Mouse (Mus musculus) gastrocnemius, postnatal 14 days (tissue): ENCODE measurements around the gene Cmpk2. TPM values are rescaled to one million over a fixed set of nuclear protein-coding genes. Genes with fewer than 3 reads are reported as not detected.
"Not testable (repeated sequence)": the region's sequence is repeated elsewhere in the genome, so short reads cannot be mapped to it uniquely, and the experiment has no call there.

Experiments used
- DNase-seq: peaks from one replicate; pipeline ENCODE4 v3.0.0; 2021; ENCODE audit warnings: mixed read lengths
- intact Hi-C: fragments of 180-260 bp; cut with DNase I; formaldehyde crosslinking; loops from one replicate; pipeline ENCODE4 v1.15.1; 2025; ENCODE audit warnings: low total_unique reads
- total RNA-seq, 2 experiments: library from RNA; stranded (reverse); gene quantifications; 2 replicates each; pipeline ENCODE4 v1.2.3; 2021

The Cmpk2 gene
- total RNA-seq, 2 experiments from 2014 or later = 2.9 to 3.0 TPM

DNA sequence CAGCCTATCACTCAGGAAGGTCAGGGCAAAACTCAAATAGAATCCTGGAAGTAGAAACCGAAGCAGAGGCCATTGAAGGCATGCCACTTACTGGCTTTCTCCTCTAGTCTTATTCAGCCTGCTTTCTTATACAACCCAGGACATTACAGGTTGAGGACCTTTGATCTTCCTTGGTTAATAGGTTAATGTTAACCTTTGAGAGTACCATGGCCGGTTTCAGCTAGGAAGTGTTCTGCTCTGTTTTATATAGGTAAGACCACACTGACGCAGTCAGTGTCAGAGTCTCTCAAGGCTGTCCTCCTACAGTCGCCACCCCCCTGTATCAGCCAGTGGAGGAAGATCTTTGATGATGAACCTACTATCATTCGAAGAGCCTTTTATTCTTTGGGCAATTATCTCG, 4.7 kb downstream of the Cmpk2 start:
- DNase-seq = no peak
- intact Hi-C loops = no loop called here

DNA sequence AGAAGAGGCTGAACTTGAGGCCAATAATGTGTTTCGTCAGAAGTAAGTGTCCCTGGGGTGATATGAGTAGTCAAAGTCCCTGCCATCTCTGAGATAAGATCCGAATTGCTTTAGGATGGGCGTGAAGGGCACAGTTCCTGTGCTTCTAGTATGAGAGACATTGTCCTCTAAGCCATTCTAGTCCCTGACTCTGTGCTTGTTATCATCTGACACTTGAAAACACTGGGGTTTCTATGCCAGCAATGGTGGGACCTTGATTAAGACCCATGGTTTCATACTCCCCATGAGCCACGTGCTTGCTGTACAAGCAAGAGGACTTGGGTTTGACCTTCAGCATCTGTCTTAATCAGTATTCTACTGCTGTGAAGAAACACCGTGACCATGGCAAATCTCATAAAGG, 8.2 kb downstream of the Cmpk2 start:
- intact Hi-C loops = no loop called here
- no peak for DNase-seq

GRCm38 (mm10) chr12:26478196-26479004, 9.4 kb downstream of the Cmpk2 start:
- DNase-seq = peak; percentile 54
- intact Hi-C loops = no loop called here

GRCm38 (mm10) chr12:26485738-26486580, 17.0 kb downstream of the Cmpk2 start:
- DNase-seq, intact Hi-C loops: not testable (repeated sequence)

GRCm38 (mm10) chr12:26487874-26488616, 19.0 kb downstream of the Cmpk2 start:
- DNase-seq = peak; percentile 9
- intact Hi-C loops = no loop called here

GRCm38 (mm10) chr12:26488617-26489274, 19.7 kb downstream of the Cmpk2 start:
- intact Hi-C loops = no loop called here

DNA sequence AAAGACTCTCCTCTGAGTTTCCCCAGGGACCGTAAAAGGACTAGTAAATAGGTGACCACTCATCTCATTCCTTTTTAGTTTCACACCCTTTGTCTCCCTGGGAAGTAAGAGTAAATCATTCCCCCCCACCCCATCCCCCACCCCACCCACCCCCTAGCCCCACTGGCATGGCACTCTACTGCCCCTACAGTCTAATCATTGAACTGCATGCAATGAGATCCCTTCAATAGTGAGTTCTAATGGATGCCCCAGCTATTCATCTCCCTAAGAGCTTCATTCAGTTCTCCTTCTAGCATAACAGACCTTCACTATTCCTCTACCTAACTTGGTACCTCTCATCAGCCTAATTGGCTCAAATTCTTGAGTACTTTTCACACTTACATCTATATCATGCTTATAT, 20.9 kb downstream of the Cmpk2 start:
- intact Hi-C loops = no loop called here
- no peak for DNase-seq

More at GRCm38 (mm10) chr12:26488617-26489274, 19.7 kb downstream of the Cmpk2 start:
- DNase-seq = no peak

GRCm38 (mm10) chr12:26501042-26501441, 32.0 kb downstream of the Cmpk2 start:
- intact Hi-C loops = no loop called here
- DNase-seq = no peak

DNA sequence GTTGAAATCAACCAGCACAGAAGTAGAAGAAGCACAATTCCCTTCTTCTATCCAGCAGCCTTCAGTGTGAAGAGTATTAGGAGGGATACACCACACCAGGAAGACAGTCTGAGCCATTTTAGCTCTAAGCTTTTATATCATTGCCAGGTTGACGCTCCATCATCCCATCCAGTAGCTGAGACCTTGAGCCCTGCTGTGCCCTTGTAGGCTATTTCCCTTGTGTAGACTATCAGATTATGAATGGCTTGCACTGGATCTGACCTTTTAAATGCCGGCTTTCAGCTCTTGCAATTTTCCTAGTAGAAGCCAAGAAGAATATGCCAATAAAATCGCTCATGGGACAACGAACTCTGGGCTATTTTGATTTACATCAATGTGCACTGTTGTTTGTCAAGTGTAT, 42.0 kb downstream of the Cmpk2 start:
- intact Hi-C loops = no loop called here
- DNase-seq = no peak

DNA sequence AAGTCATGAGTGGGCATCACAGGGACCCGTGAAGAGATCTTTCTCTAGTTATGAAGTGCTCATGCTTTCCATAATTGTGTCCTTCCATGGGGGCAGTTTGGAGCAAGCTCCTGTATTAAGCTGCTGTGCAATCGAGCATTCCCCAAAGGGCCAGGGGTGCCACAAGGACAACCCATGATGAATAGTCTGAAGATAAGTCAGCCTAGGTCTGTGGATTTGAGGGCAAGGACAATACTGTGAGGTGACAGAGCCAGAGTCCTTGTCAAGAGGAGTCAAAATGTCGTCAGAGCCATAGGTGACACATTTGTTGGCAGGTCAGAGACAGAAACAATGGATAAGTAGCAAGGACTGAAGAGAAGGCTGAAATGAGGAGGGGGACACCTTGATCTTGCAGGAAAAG, 49.2 kb downstream of the Cmpk2 start:
- intact Hi-C loops = no loop called here
- DNase-seq = no peak

DNA sequence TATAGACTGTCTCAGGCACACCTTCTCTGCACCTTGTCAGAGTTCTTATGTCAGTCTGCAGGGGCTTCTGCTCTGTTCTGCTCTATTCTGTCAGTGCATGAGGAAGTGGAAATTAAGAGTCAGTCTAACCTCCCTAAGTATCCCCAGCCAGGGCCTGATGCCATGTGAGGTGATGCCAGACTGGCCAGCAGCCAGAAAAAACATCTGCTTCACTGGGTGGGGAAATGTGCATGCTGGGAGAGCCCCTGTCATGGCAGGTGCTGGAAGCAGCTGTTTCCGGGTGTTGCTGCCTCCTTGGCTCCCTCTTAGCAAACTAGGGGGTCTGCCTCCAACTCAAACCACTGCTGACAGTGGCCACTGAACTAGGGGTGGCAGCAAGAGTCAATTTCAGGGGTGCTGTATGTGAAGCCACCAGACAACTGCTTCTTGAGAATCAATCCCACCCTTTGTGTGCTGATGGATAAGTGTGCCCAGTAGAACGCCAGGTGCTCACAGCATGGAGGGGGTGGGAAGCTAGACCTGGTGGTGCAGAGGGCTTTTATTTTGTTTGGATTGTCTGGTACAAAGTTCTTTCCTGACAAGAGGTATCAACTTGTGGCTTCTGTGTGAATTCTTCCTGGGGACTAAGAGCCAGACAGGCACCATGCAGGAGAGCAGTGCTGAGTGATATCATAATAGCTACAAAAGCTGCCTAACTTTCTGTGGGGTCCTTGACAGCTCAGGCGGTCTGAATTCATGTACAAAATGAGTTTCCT, 56.1 kb downstream of the Cmpk2 start:
- DNase-seq = peak; percentile 78
- intact Hi-C loops = no loop called here

GRCm38 (mm10) chr12:26525698-26526026, 56.7 kb downstream of the Cmpk2 start:
- DNase-seq = no peak
- intact Hi-C loops = no loop called here

Other genes with a start within 250 kb of the Cmpk2 start
- 10 to 100 TPM; 18.7 to 22.9 TPM for gene Rnf144a, start 54.0 kb upstream of the Cmpk2 start, total RNA-seq
- 1 to 10 TPM; 1.4 to 1.5 TPM for gene Rsad2, start 12.8 kb upstream of the Cmpk2 start, total RNA-seq